Mouse (Mus musculus) cerebellum, adult 11-12 months (tissue): Measurements from ENCODE around the gene Golga1.

Source experiments
- DNase-seq: peaks from one replicate; pipeline ENCODE4 v3.0.0; 2022

Gene Golga1

GRCm38 (mm10) chr2:38973223-38973622 is 92.1 kb downstream of the Golga1 start:
- DNase-seq, result no peak

GRCm38 (mm10) chr2:38970057-38970456 is 95.3 kb downstream of the Golga1 start:
- DNase-seq, result no peak

- DNase-seq, result no peak
Measured at GRCm38 (mm10) chr2:38969650-38970049, 95.7 kb downstream of the Golga1 start.
